Mouse (Mus musculus): Measurements from ENCODE around the gene Gng13. TPM values are rescaled to one million over a fixed set of nuclear protein-coding genes. Genes with fewer than 3 reads are reported as not detected.

The Gng13 gene
- 297 TPM for polyA plus RNA-seq (2015; fragmentation: Illumina TruSeq; extraction: RNeasy Lipid Tissue Mini Kit (QIAGEN cat#74804); ENCODE audit: low read depth, low replicate concordance)

GRCm38 (mm10) chr17:25716711-25717637 is at the start of gene Gng13:
Gng13 (plus strand) TSS chr17:25717171.

GRCm38 (mm10) chr17:25727265-25728008 is 10.5 kb downstream of the Gng13 start, which contains the start of the genes Chtf18 and Rpusd1:
Chtf18 (minus strand) TSS chr17:25727419.
Rpusd1 (plus strand) TSS chr17:25727670.

GRCm38 (mm10) chr17:25735745-25736144 is 18.8 kb downstream of the Gng13 start, which contains the start of gene Mslnl:
Mslnl (plus strand) TSS chr17:25736042.

GRCm38 (mm10) chr17:25754241-25754640 is 37.3 kb downstream of the Gng13 start, which contains the start of gene Msln:
Msln (minus strand) TSS chr17:25754378.

Other genes starting within 250 kb of the Gng13 start
- 0.22 TPM for gene Sstr5, start 219.9 kb upstream of the Gng13 start, polyA plus RNA-seq (2015; fragmentation: Illumina TruSeq; extraction: RNeasy Lipid Tissue Mini Kit (QIAGEN cat#74804); ENCODE audit: low read depth, low replicate concordance)
- gene Sox8, start 146.5 kb upstream of the Gng13 start, polyA plus RNA-seq (2015; fragmentation: Illumina TruSeq; extraction: RNeasy Lipid Tissue Mini Kit (QIAGEN cat#74804); ENCODE audit: low read depth, low replicate concordance), result 37.3 TPM
- gene Lmf1, start 138.1 kb upstream of the Gng13 start, polyA plus RNA-seq (2015; fragmentation: Illumina TruSeq; extraction: RNeasy Lipid Tissue Mini Kit (QIAGEN cat#74804); ENCODE audit: low read depth, low replicate concordance), result 17.9 TPM
- gene Chtf18, start 10.2 kb downstream of the Gng13 start, polyA plus RNA-seq (2015; fragmentation: Illumina TruSeq; extraction: RNeasy Lipid Tissue Mini Kit (QIAGEN cat#74804); ENCODE audit: low read depth, low replicate concordance), result 1.5 TPM
- 78.9 TPM for gene Rpusd1, start 10.5 kb downstream of the Gng13 start, polyA plus RNA-seq (2015; fragmentation: Illumina TruSeq; extraction: RNeasy Lipid Tissue Mini Kit (QIAGEN cat#74804); ENCODE audit: low read depth, low replicate concordance)
- gene Mslnl, start 18.9 kb downstream of the Gng13 start, polyA plus RNA-seq (2015; fragmentation: Illumina TruSeq; extraction: RNeasy Lipid Tissue Mini Kit (QIAGEN cat#74804); ENCODE audit: low read depth, low replicate concordance), result 0.33 TPM
- 2.9 TPM for gene Msln, start 37.2 kb downstream of the Gng13 start, polyA plus RNA-seq (2015; fragmentation: Illumina TruSeq; extraction: RNeasy Lipid Tissue Mini Kit (QIAGEN cat#74804); ENCODE audit: low read depth, low replicate concordance)
- gene Narfl, start 56.6 kb downstream of the Gng13 start, polyA plus RNA-seq (2015; fragmentation: Illumina TruSeq; extraction: RNeasy Lipid Tissue Mini Kit (QIAGEN cat#74804); ENCODE audit: low read depth, low replicate concordance), result 32.3 TPM
- gene Haghl, start 68.5 kb downstream of the Gng13 start, polyA plus RNA-seq (2015; fragmentation: Illumina TruSeq; extraction: RNeasy Lipid Tissue Mini Kit (QIAGEN cat#74804); ENCODE audit: low read depth, low replicate concordance), result 139 TPM
- gene Ccdc78, start 69.4 kb downstream of the Gng13 start, polyA plus RNA-seq (2015; fragmentation: Illumina TruSeq; extraction: RNeasy Lipid Tissue Mini Kit (QIAGEN cat#74804); ENCODE audit: low read depth, low replicate concordance), result 0.62 TPM
- 88.4 TPM for gene Fam173a, start 75.7 kb downstream of the Gng13 start, polyA plus RNA-seq (2015; fragmentation: Illumina TruSeq; extraction: RNeasy Lipid Tissue Mini Kit (QIAGEN cat#74804); ENCODE audit: low read depth, low replicate concordance)
- 1.7 TPM for gene AC134908.4, start 78.5 kb downstream of the Gng13 start, polyA plus RNA-seq (2015; fragmentation: Illumina TruSeq; extraction: RNeasy Lipid Tissue Mini Kit (QIAGEN cat#74804); ENCODE audit: low read depth, low replicate concordance)
- gene Metrn, start 80.0 kb downstream of the Gng13 start, polyA plus RNA-seq (2015; fragmentation: Illumina TruSeq; extraction: RNeasy Lipid Tissue Mini Kit (QIAGEN cat#74804); ENCODE audit: low read depth, low replicate concordance), result 128 TPM
- 572 TPM for gene Fbxl16, start 91.9 kb downstream of the Gng13 start, polyA plus RNA-seq (2015; fragmentation: Illumina TruSeq; extraction: RNeasy Lipid Tissue Mini Kit (QIAGEN cat#74804); ENCODE audit: low read depth, low replicate concordance)
- gene Wdr24, start 106.5 kb downstream of the Gng13 start, polyA plus RNA-seq (2015; fragmentation: Illumina TruSeq; extraction: RNeasy Lipid Tissue Mini Kit (QIAGEN cat#74804); ENCODE audit: low read depth, low replicate concordance), result 22.9 TPM
- gene Jmjd8, start 111.7 kb downstream of the Gng13 start, polyA plus RNA-seq (2015; fragmentation: Illumina TruSeq; extraction: RNeasy Lipid Tissue Mini Kit (QIAGEN cat#74804); ENCODE audit: low read depth, low replicate concordance), result 42.7 TPM
- gene Stub1, start 116.2 kb downstream of the Gng13 start, polyA plus RNA-seq (2015; fragmentation: Illumina TruSeq; extraction: RNeasy Lipid Tissue Mini Kit (QIAGEN cat#74804); ENCODE audit: low read depth, low replicate concordance), result 169 TPM
- 44.6 TPM for gene Rhbdl1, start 120.1 kb downstream of the Gng13 start, polyA plus RNA-seq (2015; fragmentation: Illumina TruSeq; extraction: RNeasy Lipid Tissue Mini Kit (QIAGEN cat#74804); ENCODE audit: low read depth, low replicate concordance)
- gene Gm20683, start 124.6 kb downstream of the Gng13 start, polyA plus RNA-seq (2015; fragmentation: Illumina TruSeq; extraction: RNeasy Lipid Tissue Mini Kit (QIAGEN cat#74804); ENCODE audit: low read depth, low replicate concordance), result 23.4 TPM
- 84.4 TPM for gene Rhot2, start 127.7 kb downstream of the Gng13 start, polyA plus RNA-seq (2015; fragmentation: Illumina TruSeq; extraction: RNeasy Lipid Tissue Mini Kit (QIAGEN cat#74804); ENCODE audit: low read depth, low replicate concordance)
- 21.2 TPM for gene Wdr90, start 144.3 kb downstream of the Gng13 start, polyA plus RNA-seq (2015; fragmentation: Illumina TruSeq; extraction: RNeasy Lipid Tissue Mini Kit (QIAGEN cat#74804); ENCODE audit: low read depth, low replicate concordance)
- 19.9 TPM for gene Mcrip2, start 151.6 kb downstream of the Gng13 start, polyA plus RNA-seq (2015; fragmentation: Illumina TruSeq; extraction: RNeasy Lipid Tissue Mini Kit (QIAGEN cat#74804); ENCODE audit: low read depth, low replicate concordance)
- 49.7 TPM for gene Mettl26, start 157.9 kb downstream of the Gng13 start, polyA plus RNA-seq (2015; fragmentation: Illumina TruSeq; extraction: RNeasy Lipid Tissue Mini Kit (QIAGEN cat#74804); ENCODE audit: low read depth, low replicate concordance)
- gene Wfikkn1, start 163.7 kb downstream of the Gng13 start, polyA plus RNA-seq (2015; fragmentation: Illumina TruSeq; extraction: RNeasy Lipid Tissue Mini Kit (QIAGEN cat#74804); ENCODE audit: low read depth, low replicate concordance), result 0.33 TPM
- gene Rab40c, start 202.6 kb downstream of the Gng13 start, polyA plus RNA-seq (2015; fragmentation: Illumina TruSeq; extraction: RNeasy Lipid Tissue Mini Kit (QIAGEN cat#74804); ENCODE audit: low read depth, low replicate concordance), result 40.3 TPM
- 95.8 TPM for gene Pigq, start 227.8 kb downstream of the Gng13 start, polyA plus RNA-seq (2015; fragmentation: Illumina TruSeq; extraction: RNeasy Lipid Tissue Mini Kit (QIAGEN cat#74804); ENCODE audit: low read depth, low replicate concordance)
- 0.42 TPM for gene Nhlrc4, start 227.8 kb downstream of the Gng13 start, polyA plus RNA-seq (2015; fragmentation: Illumina TruSeq; extraction: RNeasy Lipid Tissue Mini Kit (QIAGEN cat#74804); ENCODE audit: low read depth, low replicate concordance)
- gene A930017K11Rik, start 235.4 kb downstream of the Gng13 start, polyA plus RNA-seq (2015; fragmentation: Illumina TruSeq; extraction: RNeasy Lipid Tissue Mini Kit (QIAGEN cat#74804); ENCODE audit: low read depth, low replicate concordance), result 0.97 TPM

All from brain, adult 10 weeks (tissue).